Mouse (Mus musculus) Muller cell, postnatal 12 days (primary cell): ENCODE results near the gene Fam20a.
"Not testable (repeated sequence)": the region's sequence is repeated elsewhere in the genome, so short reads cannot be mapped to it uniquely, and the experiment has no call there.

Source experiments
- DNase-seq: peaks from one replicate; pipeline ENCODE4 v3.0.0-alpha.2; 2015; ENCODE audit errors: inconsistent ontology term

Fam20a gene

DNA sequence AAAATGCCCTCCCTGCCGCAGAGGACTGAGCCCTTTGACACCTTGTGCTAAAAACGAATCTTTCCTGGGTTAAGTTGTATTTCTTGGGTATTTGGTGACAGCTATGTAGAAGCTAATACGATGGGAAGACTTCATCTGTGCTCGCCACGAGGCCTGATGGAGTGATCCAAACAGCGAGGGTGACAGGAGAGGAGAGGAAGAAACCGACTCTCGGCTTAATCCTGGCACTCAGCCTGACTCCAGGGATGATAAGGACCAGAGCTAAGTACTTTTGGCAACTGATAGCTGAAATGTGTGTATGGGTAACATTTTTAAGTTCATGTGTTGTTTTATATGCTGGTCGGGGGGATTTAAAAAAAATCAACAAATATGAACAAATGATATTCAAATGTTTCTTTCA is 41.1 kb downstream of the Fam20a start:
- DNase-seq: no peak

DNA sequence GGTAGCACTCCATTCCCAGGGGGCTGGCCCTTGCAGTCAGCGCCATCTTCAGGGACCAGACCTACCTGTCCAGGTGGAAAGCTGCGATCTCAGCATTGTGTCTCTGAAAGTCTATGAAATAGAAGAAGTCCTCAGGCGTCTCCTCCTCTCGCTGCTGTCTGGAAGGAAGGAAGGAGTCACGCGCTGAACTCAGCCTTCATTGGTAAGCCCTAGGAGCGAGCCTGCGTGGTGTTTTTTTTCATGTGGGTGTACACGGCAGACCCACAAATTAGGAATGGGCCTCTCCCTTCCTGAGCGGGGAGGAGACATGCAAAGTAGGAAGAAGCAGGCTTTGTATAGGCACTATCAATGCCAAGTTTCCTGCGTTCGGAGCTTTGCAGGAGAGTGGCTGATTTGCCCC is 43.8 kb downstream of the Fam20a start:
- no peak for DNase-seq

DNA sequence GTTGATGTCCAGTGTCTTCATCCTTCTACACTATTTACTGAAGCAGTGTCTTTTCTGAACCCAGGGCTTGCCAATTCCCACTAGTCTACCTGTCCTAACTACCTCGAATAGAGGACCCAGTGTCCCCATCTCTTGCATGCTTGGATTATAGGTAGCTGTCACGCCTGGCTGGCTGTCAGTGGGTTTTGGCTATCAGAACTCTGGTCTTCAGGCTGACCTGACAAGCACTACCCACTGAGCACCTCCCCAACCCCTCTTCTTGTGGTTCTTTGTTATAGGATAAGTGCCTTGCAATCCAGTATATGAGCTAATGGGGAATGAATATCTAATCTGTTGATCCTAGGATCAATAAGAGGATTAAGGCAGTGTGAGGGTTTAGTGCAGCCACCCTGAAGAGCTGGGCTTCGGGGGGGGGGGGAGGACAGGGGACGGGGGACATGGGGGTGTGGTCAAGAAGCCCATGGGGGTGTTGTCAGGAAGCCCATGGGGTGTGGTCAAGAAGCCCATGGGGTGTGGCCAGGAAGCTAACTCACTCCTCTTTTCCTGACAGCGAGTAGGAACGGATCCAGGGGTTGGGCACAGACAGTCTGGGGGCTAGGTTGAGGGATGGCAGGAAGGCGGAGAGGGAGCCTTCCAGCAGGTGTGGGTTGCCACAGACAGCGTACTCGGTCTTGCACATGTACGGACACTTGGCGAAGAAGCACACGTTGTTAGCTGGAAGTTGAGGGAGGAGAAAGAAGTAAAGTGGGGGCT is 45.3 kb downstream of the Fam20a start:
- no peak for DNase-seq

DNA sequence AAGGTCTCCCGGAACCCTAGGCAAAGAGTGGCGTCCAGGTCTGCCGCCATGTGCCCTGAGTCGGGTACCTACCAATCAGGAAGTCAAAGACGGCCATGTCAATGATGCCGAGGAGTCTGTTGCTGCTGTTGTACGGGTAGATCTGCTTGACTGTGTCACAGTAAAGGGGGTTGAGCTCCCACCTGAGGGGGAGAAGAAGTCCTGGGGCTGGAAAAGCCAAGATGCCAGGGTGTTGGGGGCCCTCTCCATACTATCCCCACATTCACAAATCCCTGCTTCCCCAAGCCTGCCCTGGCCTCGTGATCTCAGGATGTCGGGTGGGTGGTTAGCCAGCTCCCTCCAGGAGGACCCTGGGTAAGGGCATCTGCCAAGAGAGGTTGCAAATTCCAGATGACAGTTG is 46.3 kb downstream of the Fam20a start:
- DNase-seq: no peak

DNA sequence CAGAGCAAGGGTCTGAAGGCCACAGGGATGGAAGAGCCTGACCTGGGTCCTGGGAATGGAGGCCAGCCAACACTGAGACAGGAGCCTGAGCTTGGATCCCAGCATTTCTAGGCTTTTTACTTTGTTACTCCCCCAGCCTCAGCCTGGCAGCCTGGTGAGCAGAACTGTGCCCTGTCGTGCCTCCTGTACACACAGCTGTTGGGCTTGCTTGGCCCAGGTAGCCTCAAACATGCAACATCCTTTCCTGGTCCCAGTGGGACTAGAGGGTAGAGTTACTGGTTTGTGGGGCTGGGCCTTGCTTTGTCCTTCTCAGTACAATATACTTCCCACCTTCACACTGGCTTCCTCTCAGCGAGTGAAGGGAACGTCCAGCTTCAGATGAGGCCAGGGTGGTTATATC is 46.9 kb downstream of the Fam20a start:
- no peak for DNase-seq

DNA sequence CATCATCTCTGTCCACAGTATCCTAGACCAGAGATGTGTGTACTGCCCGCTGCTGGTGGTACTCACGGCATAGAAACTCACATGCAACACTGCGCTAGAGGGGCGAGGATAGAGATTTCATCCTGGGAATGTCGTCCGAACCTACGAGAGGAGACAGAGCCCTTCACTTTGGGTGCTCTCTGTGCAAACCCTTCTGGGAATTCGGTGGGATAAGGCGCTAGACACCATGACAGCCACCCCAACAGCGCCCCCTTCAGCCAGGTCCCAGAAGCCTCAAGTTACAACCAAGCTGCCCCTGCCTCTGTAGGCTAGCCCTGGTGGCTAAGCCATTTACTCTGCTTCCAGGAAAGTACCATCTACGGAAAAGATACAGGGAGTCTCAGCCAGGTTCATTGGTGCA is 47.5 kb downstream of the Fam20a start:
- no peak for DNase-seq

DNA sequence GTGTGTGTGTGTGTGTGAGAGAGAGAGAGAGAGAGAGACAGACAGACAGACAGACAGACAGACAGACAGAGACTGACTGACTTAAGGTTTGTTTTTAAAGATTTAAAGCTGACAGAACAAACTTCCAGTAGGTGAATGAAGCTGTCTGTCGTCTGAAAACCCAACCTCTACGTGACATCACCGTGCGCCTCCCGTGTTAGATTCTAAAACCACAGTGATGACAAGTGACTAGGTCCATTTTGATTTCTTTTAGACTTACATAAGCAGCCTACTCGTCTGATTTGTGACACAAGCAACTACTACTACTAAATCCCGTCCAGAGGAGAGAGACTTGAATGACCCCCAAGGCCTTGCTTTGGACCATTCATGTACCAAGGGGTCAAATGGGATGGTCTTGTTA is 48.3 kb downstream of the Fam20a start:
- no peak for DNase-seq

DNA sequence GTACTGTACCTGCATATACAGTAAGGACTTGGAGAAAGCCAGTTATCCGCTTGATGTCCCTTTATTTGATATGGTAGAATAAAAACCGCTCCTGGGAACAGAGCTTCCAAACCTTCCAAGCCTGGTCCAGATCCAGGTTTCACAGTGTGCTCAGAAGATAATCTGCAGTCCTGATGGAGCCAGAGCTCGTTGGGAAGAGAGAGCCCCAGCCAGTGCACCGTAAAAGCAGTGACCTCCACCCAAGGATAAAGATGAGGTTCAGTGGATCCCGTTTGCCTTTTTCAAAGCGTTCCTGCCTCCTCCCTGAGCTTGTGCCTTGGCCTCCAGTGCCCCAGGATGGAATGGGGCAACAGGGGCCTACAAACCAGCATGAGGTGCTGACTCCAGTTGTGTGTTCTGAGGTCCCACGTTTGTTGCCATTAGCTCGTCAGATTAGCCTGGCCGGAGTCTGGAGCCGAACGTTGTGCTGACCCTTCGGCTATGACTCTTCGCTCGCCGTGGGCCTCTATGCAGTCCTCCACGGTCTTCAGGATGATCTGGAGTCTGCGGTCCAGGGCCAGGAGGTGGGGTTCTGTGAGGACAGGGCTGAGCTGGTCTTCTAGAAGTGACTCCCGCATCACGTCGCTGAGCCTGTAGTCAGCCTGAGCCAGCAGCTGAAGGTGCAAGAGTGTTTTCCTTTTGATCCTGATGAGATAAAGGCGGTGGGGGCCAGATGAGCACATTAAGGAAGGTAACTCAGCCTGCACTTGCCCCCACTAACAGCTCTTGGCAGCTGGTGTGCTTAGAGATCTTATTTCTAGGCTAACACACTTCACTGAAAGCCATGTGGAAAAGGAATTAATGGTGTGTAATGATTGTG is 49.0 kb downstream of the Fam20a start:
- no peak for DNase-seq

DNA sequence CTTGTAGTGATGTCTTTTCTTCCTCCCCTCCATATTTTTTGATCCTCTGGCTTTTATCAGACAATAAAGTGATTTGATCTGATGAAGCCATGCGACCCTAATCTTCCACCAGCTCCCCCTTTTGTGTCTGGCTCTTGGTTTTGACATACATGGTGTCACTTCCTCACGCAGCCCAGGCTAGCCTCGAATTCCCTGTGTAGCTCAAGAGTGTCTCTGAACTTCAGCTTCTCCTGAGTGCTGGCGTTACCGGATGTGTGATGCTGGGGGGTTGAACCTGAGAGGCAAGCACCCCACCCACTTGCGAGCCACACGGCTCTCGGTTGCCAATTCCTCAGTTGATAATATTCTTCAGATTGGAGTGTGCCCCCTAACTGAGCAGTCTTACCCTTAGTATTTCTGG is 49.7 kb downstream of the Fam20a start:
- no peak for DNase-seq

DNA sequence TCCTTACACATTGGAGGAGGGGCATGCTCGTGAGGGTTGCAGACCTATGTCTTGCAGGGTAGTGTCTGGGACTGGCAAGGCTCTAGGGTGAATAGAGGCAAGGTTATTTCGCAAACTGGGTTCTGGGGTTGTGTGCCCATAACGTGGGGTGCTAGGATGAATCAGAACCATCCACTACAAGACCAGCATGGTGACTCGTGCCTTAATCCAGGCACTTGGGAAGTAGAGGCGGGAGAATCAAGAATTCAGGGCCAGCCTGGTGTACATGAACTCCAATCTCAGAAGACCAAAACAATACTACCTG is 50.1 kb downstream of the Fam20a start:
- no peak for DNase-seq

DNA sequence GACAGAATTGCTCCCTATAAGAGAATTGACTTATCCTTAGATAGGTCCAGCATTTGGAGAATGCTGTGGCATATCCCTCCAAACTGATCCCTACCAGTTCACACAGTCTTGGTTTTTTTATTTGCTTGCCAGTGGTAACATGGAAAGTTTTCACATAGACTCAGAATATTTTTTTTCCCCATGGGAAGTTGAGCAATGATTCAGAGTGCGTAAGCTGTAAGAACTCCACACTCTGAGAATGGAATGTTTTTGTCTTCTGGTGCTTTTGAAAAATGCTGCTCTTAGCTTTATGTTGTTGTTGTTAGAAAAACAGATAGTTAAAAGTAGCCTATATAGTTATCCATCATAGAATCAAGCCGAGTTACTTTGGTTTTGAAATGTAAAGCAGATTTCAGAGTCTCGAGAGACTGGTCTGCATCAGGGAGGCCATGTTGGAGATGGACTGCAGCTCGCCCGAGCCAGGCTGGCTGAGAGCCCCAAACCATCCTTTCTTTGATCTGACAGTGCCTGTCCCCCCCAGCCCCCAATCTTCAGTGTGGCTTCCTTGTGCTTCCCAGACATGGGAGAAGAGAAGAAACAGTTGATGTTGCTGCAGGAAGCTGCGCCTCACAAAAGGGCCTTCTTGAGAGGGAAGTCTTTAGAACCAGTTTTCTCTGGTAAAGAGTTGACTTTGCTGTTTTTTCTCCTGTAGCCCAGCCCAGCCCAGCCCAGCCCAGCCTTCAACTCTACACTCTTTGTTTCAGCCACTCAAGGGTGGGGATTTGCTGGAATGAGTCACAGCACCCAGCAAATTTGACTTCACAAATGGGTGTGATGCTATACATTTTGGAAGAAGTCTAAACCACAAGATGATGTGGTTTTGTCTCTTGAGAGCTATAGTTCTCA is 50.7 kb downstream of the Fam20a start:
- no peak for DNase-seq

DNA sequence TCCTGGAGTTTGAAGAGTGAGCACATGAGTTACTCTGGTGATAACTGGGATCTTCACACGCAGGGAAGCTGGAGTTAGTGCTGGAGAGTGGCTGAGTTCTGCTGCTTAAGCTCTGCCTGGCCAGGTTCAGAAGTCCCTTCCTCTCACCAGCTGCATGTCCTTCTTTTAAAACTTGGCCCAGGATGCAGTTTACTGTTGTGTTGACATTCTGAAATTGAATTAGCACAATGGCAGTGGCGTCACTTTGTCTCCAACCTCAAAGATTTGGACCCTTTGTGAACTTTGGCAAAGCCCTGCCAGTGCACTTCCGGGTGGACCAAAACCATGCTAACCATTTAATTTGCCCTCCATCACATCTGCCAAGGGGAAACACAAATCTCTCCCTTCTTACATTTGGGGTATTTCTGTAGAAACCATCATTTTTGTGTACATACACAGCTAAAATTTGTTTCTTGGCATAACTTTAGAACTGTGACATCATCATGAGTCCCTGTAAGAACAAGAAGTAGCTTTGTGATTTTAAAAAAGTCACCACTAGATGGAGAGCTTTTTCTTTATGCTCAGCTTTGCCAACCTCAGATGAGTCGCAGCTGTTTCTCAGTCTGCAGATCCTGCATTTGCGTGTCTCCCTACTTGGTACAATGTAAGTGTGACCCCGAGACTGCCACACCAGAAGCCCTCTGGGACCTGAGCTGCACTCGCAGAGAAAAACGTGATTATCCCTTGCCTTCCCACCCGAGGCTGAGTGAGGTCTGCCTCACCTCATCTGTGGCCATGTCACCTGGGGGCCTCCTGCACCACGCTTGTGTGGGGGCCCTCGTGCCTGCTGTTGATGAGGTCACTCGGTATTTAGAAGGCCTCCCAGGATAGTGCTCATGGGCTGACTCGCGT is 51.8 kb downstream of the Fam20a start:
- DNase-seq: peak; percentile 59

DNA sequence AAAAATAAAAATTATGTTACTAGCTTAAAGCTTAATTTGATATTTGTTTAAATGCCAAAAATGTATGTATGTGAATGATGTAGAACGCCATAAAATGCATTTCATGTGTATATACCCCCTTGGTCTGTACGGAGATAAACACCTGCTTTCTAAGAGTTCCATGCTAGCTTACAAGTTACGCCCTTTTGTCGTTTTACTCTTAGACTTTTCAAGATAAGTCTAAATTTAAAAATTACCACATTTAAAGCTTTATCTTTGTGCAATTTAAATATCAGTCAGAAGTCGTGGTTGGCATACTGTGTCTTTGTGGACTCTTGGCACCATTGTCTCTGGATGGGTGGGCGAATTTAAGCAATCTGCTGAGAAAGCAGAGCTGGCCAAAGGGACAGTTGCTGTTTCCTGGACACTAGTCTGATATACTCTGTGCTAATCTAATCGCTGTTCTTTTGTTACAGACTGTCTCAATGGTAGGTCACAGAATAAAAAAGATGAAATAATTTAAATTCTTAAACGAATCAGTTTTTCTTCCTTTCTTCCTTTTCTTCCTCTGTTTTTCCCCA is 52.9 kb downstream of the Fam20a start:
- DNase-seq: no peak

DNA sequence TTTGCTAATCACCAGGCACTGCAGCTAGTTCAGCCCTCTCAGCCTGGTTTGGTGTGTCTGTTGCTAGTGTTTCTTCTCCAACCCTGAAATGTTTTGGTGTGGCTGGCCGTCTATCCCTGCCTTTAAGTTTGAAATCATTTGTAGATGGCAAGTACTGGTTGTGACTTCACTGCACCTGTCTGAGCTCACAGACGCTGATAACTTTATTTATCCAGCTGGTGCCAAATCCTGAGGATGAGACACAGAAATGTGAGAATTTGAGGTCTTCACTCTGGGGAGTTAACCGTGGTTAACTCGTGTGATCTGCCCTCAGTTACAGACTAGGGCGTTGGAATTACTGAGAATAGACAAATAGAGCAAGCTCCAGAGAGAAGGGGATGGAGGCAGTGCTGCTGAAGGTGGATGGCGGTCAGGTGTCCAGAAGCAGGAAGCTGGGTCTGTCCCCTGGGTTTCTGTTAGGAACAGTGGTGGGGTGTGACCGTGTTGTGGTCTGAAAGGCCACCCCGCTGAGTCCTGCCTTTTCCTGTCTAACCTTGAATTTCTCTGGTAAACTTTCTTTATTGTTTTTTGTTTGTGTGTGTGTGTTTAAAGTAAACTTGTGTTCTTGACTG is 53.9 kb downstream of the Fam20a start:
- no peak for DNase-seq

DNA sequence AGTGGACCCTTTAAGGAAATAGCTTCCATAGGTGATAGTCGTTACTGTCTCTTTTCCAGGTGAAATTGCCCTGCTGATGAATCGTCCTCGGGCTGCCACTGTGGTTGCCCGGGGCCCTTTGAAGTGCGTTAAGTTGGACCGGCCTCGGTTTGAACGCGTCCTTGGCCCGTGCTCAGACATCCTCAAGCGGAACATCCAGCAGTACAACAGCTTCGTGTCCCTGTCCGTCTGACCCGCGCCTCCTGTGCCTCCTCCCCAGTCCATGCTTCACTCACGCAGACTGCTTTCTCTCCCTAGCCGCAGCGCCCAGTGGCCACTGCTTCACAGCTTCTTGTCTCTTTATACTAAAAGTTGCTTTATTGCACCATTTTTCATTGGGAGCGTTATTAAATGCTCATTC is 54.7 kb downstream of the Fam20a start:
- no peak for DNase-seq

DNA sequence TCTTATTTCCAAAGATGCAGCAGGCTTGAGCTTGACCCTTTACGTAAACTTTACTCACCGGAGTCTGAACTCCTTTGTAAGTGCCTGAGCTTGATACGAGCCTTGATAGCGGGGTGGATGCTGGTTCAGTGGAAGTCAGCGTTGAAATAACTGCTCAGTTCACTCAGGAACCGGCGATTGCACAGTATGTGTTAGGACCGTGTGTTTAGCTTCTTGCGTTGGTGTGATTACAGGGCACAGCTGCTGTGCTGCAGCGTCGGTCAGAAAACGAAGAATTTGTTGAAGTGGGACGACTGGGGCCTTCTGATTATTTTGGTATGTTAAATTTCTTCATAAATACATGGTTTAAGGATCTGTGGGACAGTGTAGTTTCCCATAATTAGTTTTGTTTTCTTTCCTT is 55.7 kb downstream of the Fam20a start:
- no peak for DNase-seq

DNA sequence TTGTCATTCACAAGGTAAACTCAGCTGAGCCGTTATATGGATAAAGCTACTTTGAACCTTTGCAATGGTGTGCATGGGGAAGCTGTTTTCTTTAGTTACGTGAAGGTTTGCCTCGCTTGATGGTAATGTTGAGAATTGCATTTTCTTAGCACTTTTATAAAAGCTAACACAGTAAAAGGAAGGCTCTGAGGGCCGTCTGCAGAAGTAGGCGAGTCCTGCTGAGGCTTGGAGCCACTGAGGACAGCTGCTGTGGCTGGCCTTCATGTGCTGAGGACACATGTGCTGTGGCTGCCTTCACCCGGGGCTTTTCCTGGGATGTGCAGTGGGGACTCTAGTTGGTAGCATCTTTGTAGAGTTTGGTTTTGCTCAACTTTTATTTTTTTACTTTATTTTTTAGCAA is 56.7 kb downstream of the Fam20a start:
- DNase-seq: no peak

DNA sequence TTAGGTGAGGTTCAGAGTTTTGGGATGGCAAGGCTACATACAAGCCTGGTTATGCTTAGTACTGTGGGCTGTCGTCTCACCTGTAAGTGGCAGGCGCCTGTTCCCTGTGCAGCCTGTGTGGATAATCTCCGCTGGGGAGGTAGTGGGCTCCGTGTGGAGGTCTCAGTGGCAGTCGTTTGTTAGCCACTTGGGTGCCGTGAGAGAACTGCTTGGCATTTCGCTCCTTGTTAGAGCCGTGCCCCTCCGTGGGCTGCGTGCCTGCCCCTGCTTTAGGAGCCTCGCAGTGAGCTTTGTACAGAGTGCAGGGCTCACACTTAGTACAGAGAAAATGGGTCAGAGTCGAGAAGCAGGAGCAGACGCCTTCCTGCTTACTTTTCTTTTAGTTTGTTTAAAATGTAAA is 57.8 kb downstream of the Fam20a start:
- DNase-seq: no peak

DNA sequence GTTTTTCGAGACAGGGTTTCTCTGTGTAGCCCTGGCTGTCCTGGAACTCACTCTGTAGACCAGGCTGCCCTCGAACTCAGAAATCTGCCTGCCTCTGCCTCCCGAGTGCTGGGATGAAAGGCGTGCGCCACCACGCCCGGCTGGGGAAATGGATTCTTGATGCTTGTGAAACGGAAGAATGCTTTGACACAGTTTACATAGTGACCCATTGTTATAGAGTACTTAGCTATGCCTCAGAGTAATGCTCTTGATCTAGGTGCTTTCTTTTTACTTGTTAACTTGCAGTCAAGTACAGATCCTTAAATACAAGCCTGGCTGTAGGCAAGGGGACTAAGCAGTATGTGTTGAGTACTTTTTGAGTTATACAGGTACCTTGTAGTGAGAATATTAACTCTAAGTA is 61.6 kb downstream of the Fam20a start:
- DNase-seq: not testable (repeated sequence)

DNA sequence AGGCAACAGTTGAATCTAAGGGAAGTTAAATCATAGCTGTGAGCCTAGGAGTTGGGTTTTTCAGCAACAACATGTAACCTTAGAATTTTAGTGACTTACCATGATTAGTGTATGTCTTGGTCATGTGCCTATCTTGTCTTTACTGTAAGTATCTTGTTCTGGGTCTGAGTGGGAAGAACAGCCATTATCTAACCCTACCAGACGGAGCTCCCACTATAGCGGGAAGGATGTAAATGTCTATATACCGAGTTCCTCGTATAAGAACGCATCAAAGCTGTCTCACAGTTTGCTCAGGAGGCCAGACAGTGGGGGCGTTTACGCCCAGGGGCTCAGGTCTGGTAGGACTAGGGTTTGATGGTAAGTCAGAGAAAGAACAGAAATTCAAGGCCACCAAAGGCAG is 65.8 kb downstream of the Fam20a start:
- DNase-seq: no peak

DNA sequence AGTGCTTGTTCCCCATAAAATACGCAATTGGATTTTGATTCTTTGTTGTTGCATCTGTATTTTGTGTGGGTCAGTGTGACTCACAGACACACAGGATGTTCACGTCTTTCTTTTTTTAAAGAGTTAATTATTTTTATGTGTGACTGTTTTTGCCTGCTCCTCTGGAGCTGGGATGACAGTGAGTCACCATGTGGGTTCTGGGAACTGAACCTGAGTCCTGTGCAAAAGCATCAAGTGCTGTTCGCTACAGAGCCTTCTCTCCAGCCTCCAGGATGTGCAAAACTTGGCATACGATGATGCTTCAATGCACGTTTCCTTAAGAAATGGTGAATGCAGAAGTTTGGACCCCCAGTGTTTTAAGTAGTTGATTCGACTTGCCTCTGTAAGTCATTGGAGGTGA is 67.5 kb downstream of the Fam20a start:
- no peak for DNase-seq
